Mouse (Mus musculus): ENCODE measurements at regions not wholly inside any gene's neighbourhood (a gene's known extent, or its start where the extent isn't known, plus 50 kb on each side); places are given as distances from the start of the nearest gene placed in this dataset.

- Histone ChIP-seq H3K4me1 (peaks cover 4% of the 10 kb centered on the region; the same call in 1 of the 2 replicates), H3K27ac (replicated peaks) (no peak overlapping the region), H3K9ac (no peak overlapping the region), H3K27me3 (replicated peaks) (no peaks in the 10 kb centered on the region), H3K9me3 (no peaks in the 10 kb centered on the region), H3K4me3 (no peak overlapping the region), H3K36me3 (no peaks in the 10 kb centered on the region), H3K4me2 (no peak overlapping the region)
- no peak for ATAC-seq (ENCODE audit: extremely low read depth, insufficient number of reproducible peaks, low FRiP score, low TSS enrichment)
- WGBS: 49% methylated on average over 4 of the region's 4 CpGs
These were observed 106.6 kb upstream of the Negr1 start for GRCm38 (mm10) chr3:156455042-156455441.

GRCm38 (mm10) chr3:156463299-156463698 lies 98.3 kb upstream of the Negr1 start:
- Histone ChIP-seq H3K4me1 (no peaks in the 10 kb centered on the region), H3K9ac (no peak overlapping the region), H3K4me3 (no peak overlapping the region), H3K36me3 (no peaks in the 10 kb centered on the region), H3K4me2 (no peak overlapping the region), H3K27ac (replicated peaks) (no peak overlapping the region), H3K27me3 (replicated peaks) (no peaks in the 10 kb centered on the region), H3K9me3 (no peaks in the 10 kb centered on the region)
- ATAC-seq (ENCODE audit: extremely low read depth, insufficient number of reproducible peaks, low FRiP score, low TSS enrichment): no peak
- WGBS: 53% methylated on average over 2 of the region's 2 CpGs

GRCm38 (mm10) chr3:156465601-156466000 lies 96.0 kb upstream of the Negr1 start:
- Histone ChIP-seq H3K27me3 (replicated peaks) (no peaks in the 10 kb centered on the region), H3K36me3 (no peaks in the 10 kb centered on the region), H3K27ac (replicated peaks) (no peak overlapping the region), H3K9me3 (no peaks in the 10 kb centered on the region), H3K4me1 (no peaks in the 10 kb centered on the region), H3K4me3 (no peak overlapping the region), H3K9ac (no peak overlapping the region), H3K4me2 (no peak overlapping the region)
- 51% methylated on average over 5 of the region's 5 CpGs for WGBS
- no peak for ATAC-seq (ENCODE audit: extremely low read depth, insufficient number of reproducible peaks, low FRiP score, low TSS enrichment)

GRCm38 (mm10) chr3:156472665-156473064 lies 88.9 kb upstream of the Negr1 start:
- ATAC-seq (ENCODE audit: extremely low read depth, insufficient number of reproducible peaks, low FRiP score, low TSS enrichment): no peak

More at GRCm38 (mm10) chr3:156472665-156473064, 88.9 kb upstream of the Negr1 start:
- H3K9ac ChIP-seq: no peak overlapping the region
- no peak overlapping the region for H3K27ac ChIP-seq (replicated peaks)
- H3K4me2 ChIP-seq: no peak overlapping the region
- H3K4me3 ChIP-seq: no peak overlapping the region
- H3K36me3 ChIP-seq: no peaks in the 10 kb centered on the region
- H3K4me1 ChIP-seq: no peaks in the 10 kb centered on the region
- no peaks in the 10 kb centered on the region for H3K9me3 ChIP-seq
- WGBS: 75% methylated on average over 4 of the region's 4 CpGs
- H3K27me3 ChIP-seq (replicated peaks): no peaks in the 10 kb centered on the region

Measured in heart, embryonic 13.5 days (tissue).